Mouse (Mus musculus): ENCODE results near the gene Thsd1. TPM values are rescaled to one million over a fixed set of nuclear protein-coding genes. Genes with fewer than 3 reads are reported as not detected.
"Not testable (repeated sequence)": the region's sequence is repeated elsewhere in the genome, so short reads cannot be mapped to it uniquely, and the experiment has no call there.

The Thsd1 gene
- polyA plus RNA-seq, 1 experiment: 2.0 TPM

GRCm38 (mm10) chr8:22302896-22303306 lies 75.8 kb downstream of the Thsd1 start:
- no peak overlapping the region for H3K27ac ChIP-seq (ENCODE audit: control insufficient read depth, insufficient read depth, low read depth, low read length)
- no peak overlapping the region for H3K4me3 ChIP-seq (ENCODE audit: control insufficient read depth, low read depth, low read length)

GRCm38 (mm10) chr8:22304045-22304444 lies 76.9 kb downstream of the Thsd1 start:
- H3K27me3 ChIP-seq (ENCODE audit: control insufficient read depth, insufficient read depth, low read length); H3K36me3 ChIP-seq (ENCODE audit: control insufficient read depth, insufficient read depth, low read length); H3K4me3 ChIP-seq (ENCODE audit: control insufficient read depth, low read depth, low read length); H3K4me1 ChIP-seq (ENCODE audit: control insufficient read depth, insufficient read depth, low read length); H3K27ac ChIP-seq (ENCODE audit: control insufficient read depth, insufficient read depth, low read depth, low read length): not testable (repeated sequence)

More at GRCm38 (mm10) chr8:22302896-22303306, 75.8 kb downstream of the Thsd1 start:
- Histone ChIP-seq H3K27me3 (ENCODE audit: control insufficient read depth, insufficient read depth, low read length) (no peaks in the 10 kb centered on the region), H3K4me1 (ENCODE audit: control insufficient read depth, insufficient read depth, low read length) (peaks cover 3% of the 10 kb centered on the region; the same call in 1 of the 2 replicates), H3K36me3 (ENCODE audit: control insufficient read depth, insufficient read depth, low read length) (no peaks in the 10 kb centered on the region)
- TF ChIP-seq CTCF (IDR thresholded peaks at IDR 0.05; ENCODE audit: control insufficient read depth, insufficient read depth, insufficient replicate concordance, low read depth, low read length): no peak
- no peak for TF ChIP-seq POLR2A (IDR thresholded peaks at IDR 0.05; ENCODE audit: control insufficient read depth, low read depth, low read length)

GRCm38 (mm10) chr8:22306999-22307398 lies 79.9 kb downstream of the Thsd1 start:
- peaks cover 3% of the 10 kb centered on the region; the same call in 1 of the 2 replicates for H3K4me1 ChIP-seq (ENCODE audit: control insufficient read depth, insufficient read depth, low read length)
- no peaks in the 10 kb centered on the region for H3K36me3 ChIP-seq (ENCODE audit: control insufficient read depth, insufficient read depth, low read length)
- no peak overlapping the region for H3K4me3 ChIP-seq (ENCODE audit: control insufficient read depth, low read depth, low read length)
- H3K27me3 ChIP-seq (ENCODE audit: control insufficient read depth, insufficient read depth, low read length): no peaks in the 10 kb centered on the region
- TF ChIP-seq POLR2A (IDR thresholded peaks at IDR 0.05; ENCODE audit: control insufficient read depth, low read depth, low read length) (no peak), CTCF (IDR thresholded peaks at IDR 0.05; ENCODE audit: control insufficient read depth, insufficient read depth, insufficient replicate concordance, low read depth, low read length) (no peak)
- no peak overlapping the region for H3K27ac ChIP-seq (ENCODE audit: control insufficient read depth, insufficient read depth, low read depth, low read length)

Other genes with a start within 250 kb of the Thsd1 start
- gene Atp7b, start 167.0 kb upstream of the Thsd1 start, polyA plus RNA-seq (2012; rRNA removed): 2.9 and 3.1 TPM in 2 replicates
- 4.5 and 5.0 TPM in 2 replicates for gene Alg11, start 166.6 kb upstream of the Thsd1 start, polyA plus RNA-seq (2012; rRNA removed)
- 0.31 and 0.40 TPM in 2 replicates for gene Nek5, start 102.3 kb upstream of the Thsd1 start, polyA plus RNA-seq (2012; rRNA removed)
- gene Nek3, start 60.9 kb upstream of the Thsd1 start, polyA plus RNA-seq (2012; rRNA removed): 0.96 and 1.0 TPM in 2 replicates
- gene Ckap2, start 41.5 kb upstream of the Thsd1 start, polyA plus RNA-seq (2012; rRNA removed): 6.6 and 6.7 TPM in 2 replicates
- 24.5 and 25.2 TPM in 2 replicates for gene Vps36, start 34.5 kb upstream of the Thsd1 start, polyA plus RNA-seq (2012; rRNA removed)
- gene Tpte, start 56.1 kb downstream of the Thsd1 start, polyA plus RNA-seq (2012; rRNA removed): 3.6 and 5.3 TPM in 2 replicates
- gene Slc25a15, start 171.3 kb downstream of the Thsd1 start, polyA plus RNA-seq (2012; rRNA removed): 0.34 and 0.43 TPM in 2 replicates
- 7.6 and 8.0 TPM in 2 replicates for gene Mrps31, start 184.0 kb downstream of the Thsd1 start, polyA plus RNA-seq (2012; rRNA removed)

All from testis, adult 2 months (tissue).